Mouse (Mus musculus) frontal cortex, postnatal 25 days (tissue): ENCODE results near the gene Vmn1r10.

Experiments used
- DNase-seq, 2 experiments: peaks; one replicate each; pipeline ENCODE4 v3.0.0; 2022; ENCODE audit warnings: low spot score in 2 of 2

Gene Vmn1r10

GRCm38 (mm10) chr6:57109154-57109553 lies at the start of gene Vmn1r10:
Vmn1r10 (plus strand) TSS chr6:57109454.
- DNase-seq = no peak

GRCm38 (mm10) chr6:57063730-57064129 lies 45.5 kb upstream of the Vmn1r10 start:
- DNase-seq = no peak

GRCm38 (mm10) chr6:57066487-57066886 lies 42.8 kb upstream of the Vmn1r10 start, which contains the start of gene Vmn1r9:
Vmn1r9 (plus strand) TSS chr6:57066787.
- DNase-seq = no peak

GRCm38 (mm10) chr6:57106358-57106757 lies 2.9 kb upstream of the Vmn1r10 start:
- no peak for DNase-seq

GRCm38 (mm10) chr6:57133155-57133554 lies 23.9 kb downstream of the Vmn1r10 start, which contains the start of gene Vmn1r11:
Vmn1r11 (plus strand) TSS chr6:57133455.
- DNase-seq = no peak

GRCm38 (mm10) chr6:57156619-57157018 lies 47.4 kb downstream of the Vmn1r10 start, which contains the start of gene Vmn1r12:
Vmn1r12 (plus strand) TSS chr6:57156919.
- no peak for DNase-seq
